In the genomic region with DNA sequence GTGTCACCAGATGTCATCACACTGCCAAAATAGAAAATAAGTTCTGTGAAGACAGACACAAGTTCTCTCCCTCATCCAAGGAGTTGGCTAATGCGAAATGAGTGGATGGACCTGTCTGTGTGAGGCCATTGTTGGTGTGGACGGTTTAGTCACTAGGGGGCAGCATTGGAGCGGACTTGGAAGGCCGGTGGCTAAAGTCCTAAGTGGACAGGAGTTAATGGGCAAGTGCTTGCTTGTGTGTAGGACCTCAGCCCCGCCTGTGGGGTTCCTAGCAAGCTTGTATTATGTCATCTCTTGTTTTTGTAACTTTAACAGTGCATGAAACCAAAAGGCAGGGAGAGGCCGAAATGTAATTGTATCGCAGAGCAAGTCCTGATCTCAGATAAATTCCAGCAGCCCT, we compare ENCODE assay signal across 8 mouse cellular contexts. TPM values are rescaled to one million over a fixed set of nuclear protein-coding genes. Genes with fewer than 3 reads are reported as not detected.
A peak's percentile ranks its signal among the peaks of the same experiment; 100 is the strongest.
DNase-seq lines count a peak whose midpoint lies in the region; ATAC-seq lines count a peak whose summit lies in the region.

No protein-coding gene starts in this region.

- no peaks in the 10 kb centered on the region for H3K9me3 ChIP-seq in embryonic facial prominence, embryonic 10.5 days
- H3K9me3 ChIP-seq in limb, embryonic 11.5 days (ENCODE audit: control insufficient read depth, low read length), result no peaks in the 10 kb centered on the region
- no peaks in the 10 kb centered on the region for H3K9me3 ChIP-seq in stomach, embryonic 15.5 days

- ATAC-seq in CD4-positive, CD25-positive, alpha-beta regulatory T cell, adult 4 months, result no peak
- peak; percentile 37; the same call in 1 of the 2 replicates for ATAC-seq in limb, embryonic 11.5 days (ENCODE audit: insufficient number of reproducible peaks, low FRiP score, low TSS enrichment, low read depth)
- ATAC-seq in stomach, embryonic 15.5 days (ENCODE audit: insufficient read depth, low FRiP score, low read depth), result peak; percentile 58; the same call in 1 of the 2 replicates

- DNase-seq in CD4-positive, CD25-positive, alpha-beta regulatory T cell, adult 2 months (ENCODE audit: low read depth, low spot score), result peak; percentile 68
- peak; percentile 88 for DNase-seq in embryonic facial prominence, embryonic 10.5 days (ENCODE audit: low spot score)
- DNase-seq in heart, adult 18-20 months, result peak; percentile 91 to 95
- DNase-seq in kidney, adult 8-10 months, result peak; percentile 88 to 93
- peak; percentile 92 for DNase-seq in limb, embryonic 11.5 days (ENCODE audit: low spot score)
- peak; percentile 61 for DNase-seq in naive thymus-derived CD4-positive, alpha-beta T cell, adult 2 months (ENCODE audit: low read depth)

- no peak overlapping the region for H3K27ac ChIP-seq in embryonic facial prominence, embryonic 10.5 days (replicated peaks)
- H3K27ac ChIP-seq in limb, embryonic 11.5 days (replicated peaks; ENCODE audit: low read depth, low read length), result no peak overlapping the region
- peak overlapping the region; percentile 23; the same call in 1 of the 2 replicates for H3K27ac ChIP-seq in stomach, embryonic 15.5 days

- peaks cover 15% of the 10 kb centered on the region; the same call in 1 of the 2 replicates for H3K4me1 ChIP-seq in embryonic facial prominence, embryonic 10.5 days
- no peaks in the 10 kb centered on the region for H3K4me1 ChIP-seq in limb, embryonic 11.5 days (ENCODE audit: control insufficient read depth, insufficient read depth, low read length)
- H3K4me1 ChIP-seq in stomach, embryonic 15.5 days, result no peaks in the 10 kb centered on the region

- H3K4me2 ChIP-seq in limb, embryonic 11.5 days (ENCODE audit: low read depth, severe bottlenecking), result no peak overlapping the region
- no peak overlapping the region for H3K4me2 ChIP-seq in stomach, embryonic 15.5 days

- H3K27me3 ChIP-seq in embryonic facial prominence, embryonic 10.5 days (replicated peaks; ENCODE audit: low read depth, poor library complexity, severe bottlenecking), result no peaks in the 10 kb centered on the region
- no peaks in the 10 kb centered on the region for H3K27me3 ChIP-seq in limb, embryonic 11.5 days (ENCODE audit: control insufficient read depth, insufficient read depth, low read length)
- H3K27me3 ChIP-seq in stomach, embryonic 15.5 days (replicated peaks), result no peaks in the 10 kb centered on the region

- peaks cover under 1% of the 10 kb centered on the region for H3K36me3 ChIP-seq in embryonic facial prominence, embryonic 10.5 days (replicated peaks)
- H3K36me3 ChIP-seq in limb, embryonic 11.5 days (ENCODE audit: control insufficient read depth, insufficient read depth, low read length), result no peaks in the 10 kb centered on the region
- peaks cover 9% of the 10 kb centered on the region; the same call in 1 of the 2 replicates for H3K36me3 ChIP-seq in stomach, embryonic 15.5 days

- no peak overlapping the region for H3K4me3 ChIP-seq in embryonic facial prominence, embryonic 10.5 days
- no peak overlapping the region for H3K4me3 ChIP-seq in limb, embryonic 11.5 days (ENCODE audit: low read depth, low read length)
- H3K4me3 ChIP-seq in stomach, embryonic 15.5 days (replicated peaks), result no peak overlapping the region

- 28% methylated on average over 7 of the region's 7 CpGs for WGBS in embryonic facial prominence, embryonic 10.5 days
- 31% methylated on average over 7 of the region's 7 CpGs for WGBS in limb, embryonic 11.5 days
- 14% methylated on average over 7 of the region's 7 CpGs for WGBS in stomach, embryonic 15.5 days

- H3K9ac ChIP-seq in limb, embryonic 11.5 days (ENCODE audit: low read length), result no peak overlapping the region
- no peak overlapping the region for H3K9ac ChIP-seq in stomach, embryonic 15.5 days

RNA-seq across cellular contexts. Expression of a gene that starts 45.6 kb away (rescaled TPM):
- not detected for polyA plus RNA-seq in CD4-positive, CD25-positive, alpha-beta regulatory T cell, adult 4 months (2017; shearing (Covaris generic))
- polyA plus RNA-seq in embryonic facial prominence, embryonic 10.5 days (2016; fragmentation: Nextera tagmentation; extraction: Ambion mirVana), result 5.7 and 6.4 TPM in 2 replicates
- total RNA-seq in heart, adult 18-20 months (2021), result not detected
- 4.1 and 4.5 TPM in 2 replicates for polyA plus RNA-seq in limb, embryonic 11.5 days (2014; fragmentation: Nextera tagmentation; extraction: Ambion mirVana)
- polyA plus RNA-seq in stomach, embryonic 15.5 days (2015; fragmentation: Nextera tagmentation; extraction: Ambion mirVana), result 2.4 and 2.6 TPM in 2 replicates
